Mouse (Mus musculus) kidney, adult 2 months (tissue): Measurements from ENCODE around the gene Eif2b2.

Source experiments
- CTCF ChIP-seq: fragments of 200-500 bp; conservative IDR thresholded peaks from 2 replicates; pipeline ENCODE4 v1.5.1; 2011; ENCODE audit warnings: low read depth, mild to moderate bottlenecking, control low read depth, low read length, moderate library complexity, mixed read lengths; ENCODE audit not compliant: insufficient read depth, insufficient read length
- POLR2A ChIP-seq: fragments of 200-500 bp; IDR thresholded peaks from one replicate; pipeline ENCODE4 v1.6.1; 2011; ENCODE audit warnings: low read depth, low read length, control low read depth

DNA sequence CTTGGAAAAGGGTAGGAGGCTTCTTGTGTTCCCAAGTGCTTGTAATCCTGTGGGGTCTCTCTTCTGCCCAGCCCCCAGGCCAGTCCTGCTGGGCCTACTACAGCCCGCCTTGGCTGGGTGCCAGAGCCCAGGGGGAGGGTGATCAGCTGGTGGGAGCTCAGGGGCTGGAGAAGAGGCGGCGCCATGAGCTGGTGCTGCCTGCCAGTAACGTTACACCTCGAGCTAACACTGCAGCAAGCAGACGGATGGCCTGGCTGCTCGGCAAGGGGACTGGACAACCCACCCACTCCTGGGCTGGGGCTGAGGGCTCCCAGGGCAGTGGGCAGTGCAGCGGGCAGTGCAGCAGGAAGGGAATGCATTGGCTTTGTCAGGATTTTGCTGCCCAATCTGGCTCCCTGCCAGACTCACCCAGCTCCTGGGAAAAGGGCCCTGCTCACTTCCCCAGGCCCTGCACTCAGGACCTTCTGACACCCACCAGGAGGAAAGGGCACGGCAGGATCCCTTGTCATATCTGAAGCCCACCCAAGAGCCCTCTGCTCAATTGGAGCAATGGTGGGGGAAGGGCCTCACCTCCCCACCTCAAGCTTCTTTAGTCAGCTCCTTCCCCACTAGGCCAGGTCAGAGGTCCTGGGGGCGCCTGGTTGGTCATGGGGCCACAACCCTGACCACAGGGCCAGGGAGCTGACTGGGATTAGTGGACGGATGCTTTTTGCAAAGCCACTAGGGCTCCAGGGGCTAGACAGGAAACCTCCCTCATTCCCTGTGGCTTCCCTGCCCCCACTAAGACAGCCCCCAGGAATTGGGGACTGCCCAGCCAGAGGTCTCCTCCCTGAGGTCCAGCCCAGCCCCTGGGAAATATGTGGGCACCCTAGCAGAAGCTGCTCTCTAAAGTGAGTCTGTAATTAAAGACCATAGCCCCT lies 43.1 kb upstream of the Eif2b2 start:
- TF ChIP-seq CTCF (no peak), POLR2A (no peak)
